Mouse (Mus musculus) hindbrain, embryonic 15.5 days (tissue): ENCODE data around the gene Antxr2. TPM values are rescaled to one million over a fixed set of nuclear protein-coding genes. Genes with fewer than 3 reads are reported as not detected.

ENCODE experiments used
- ATAC-seq: fragments of 200-750 bp; cut with Nextera tagmentation; 2 replicates; pipeline ENCODE4 v1.8.0; 2017; ENCODE audit warnings: low read depth, moderate number of reproducible peaks, moderate TSS enrichment; ENCODE audit not compliant: low FRiP score
- H3K27ac ChIP-seq: fragments of 300-500 bp; sonication (generic); replicated peaks from 2 replicates; pipeline ENCODE4 v1.5.1; 2015; ENCODE audit warnings: mild to moderate bottlenecking, inconsistent platforms
- H3K27me3 ChIP-seq: fragments of 300-500 bp; sonication (generic); 2 replicates; pipeline ENCODE4 v1.6.1; 2015; ENCODE audit warnings: control low read depth, inconsistent platforms
- H3K36me3 ChIP-seq: fragments of 300-500 bp; sonication (generic); 2 replicates; pipeline ENCODE4 v1.6.1; 2015; ENCODE audit warnings: control low read depth, inconsistent platforms
- H3K4me1 ChIP-seq: fragments of 300-500 bp; sonication (generic); replicated peaks from 2 replicates; pipeline ENCODE4 v1.6.1; 2015; ENCODE audit warnings: control low read depth, inconsistent platforms
- H3K4me2 ChIP-seq: fragments of 300-500 bp; sonication (generic); 2 replicates; pipeline ENCODE4 v1.6.1; 2015; ENCODE audit warnings: moderate library complexity, mild to moderate bottlenecking, inconsistent platforms
- H3K4me3 ChIP-seq: fragments of 300-500 bp; sonication (generic); 2 replicates; pipeline ENCODE4 v1.5.1; 2015; ENCODE audit warnings: mild to moderate bottlenecking, inconsistent platforms
- H3K9ac ChIP-seq: fragments of 300-500 bp; sonication (generic); 2 replicates; pipeline ENCODE4 v1.6.1; 2015; ENCODE audit warnings: inconsistent platforms
- H3K9me3 ChIP-seq: fragments of 300-500 bp; sonication (generic); 2 replicates; pipeline ENCODE4 v1.6.1; 2016; ENCODE audit warnings: control low read depth, inconsistent platforms
- WGBS: fragments of 180-500 bp; shearing (Covaris S2); methylation state at CpG from one replicate; pipeline ENCODE4 v1.1.7; 2015; 5-methylcytosine and 5-hydroxymethylcytosine counted together
- polyA plus RNA-seq: library from polyadenylated mRNA; unstranded; fragments of >200 nt; fragmentation: Nextera tagmentation; extraction: Ambion mirVana; gene quantifications from 2 replicates; pipeline ENCODE4 v1.2.1, GENCODE M21; 2015

The Antxr2 gene
- polyA plus RNA-seq, 1 experiment from 2014 or later, result 3.5 TPM

DNA sequence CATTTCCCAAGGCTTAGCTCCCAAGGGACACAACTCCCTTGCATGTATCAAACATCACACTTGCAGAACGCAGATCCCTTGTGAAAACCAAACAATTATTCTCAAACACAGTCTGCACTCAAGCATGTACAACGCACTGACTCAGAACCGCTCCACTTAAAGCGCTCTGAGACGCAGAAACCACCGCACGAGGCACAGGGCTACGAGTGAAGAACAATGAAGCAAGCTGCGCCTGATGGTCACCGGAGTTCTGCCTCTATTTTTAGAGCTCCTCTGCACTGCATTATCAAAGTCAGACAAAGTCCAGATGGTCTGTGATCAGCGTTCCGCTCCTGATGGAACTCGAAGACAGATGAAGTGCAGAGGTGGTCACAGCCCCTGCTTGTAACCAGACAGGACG lies 50.4 kb downstream of the Antxr2 start:
- no peaks in the 10 kb centered on the region for H3K36me3 ChIP-seq
- H3K9ac ChIP-seq, result 0 out of 2 replicates have a peak overlapping the region, but pooled peaks have one; percentile 7
- H3K4me2 ChIP-seq, result peak overlapping the region; percentile 53
- 0 out of 2 replicates have a peak, but pooled peaks cover 6% of the 10 kb centered on the region for H3K4me1 ChIP-seq
- H3K4me3 ChIP-seq, result peak overlapping the region; percentile 23
- H3K9me3 ChIP-seq, result no peaks in the 10 kb centered on the region
- ATAC-seq, result peak; percentile 48; the same call in 1 of the 2 replicates
- H3K27me3 ChIP-seq, result no peaks in the 10 kb centered on the region
- WGBS, result 31% methylated on average over 14 of the region's 14 CpGs
- no peak overlapping the region for H3K27ac ChIP-seq

DNA sequence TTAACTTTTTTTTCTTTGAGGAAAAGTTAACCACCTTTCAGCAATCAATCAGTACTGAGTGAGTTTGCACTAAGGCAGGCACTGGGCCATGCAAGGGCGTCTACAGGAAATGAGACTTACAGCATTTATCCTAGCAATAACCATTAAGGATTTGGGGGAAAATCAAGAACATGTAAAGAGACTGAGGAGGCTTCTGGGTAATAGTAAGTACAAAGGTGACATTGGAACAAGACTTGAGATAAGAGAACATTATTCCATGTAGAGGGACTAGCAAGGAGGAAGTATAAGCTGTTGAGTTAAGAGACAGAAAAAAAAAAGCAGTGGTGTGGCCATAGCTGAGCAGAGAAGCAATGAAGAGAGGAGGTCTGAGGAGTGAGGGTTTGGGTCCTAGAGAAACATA lies 57.5 kb downstream of the Antxr2 start:
- no peak overlapping the region for H3K27ac ChIP-seq
- ATAC-seq, result no peak
- no peaks in the 10 kb centered on the region for H3K4me1 ChIP-seq

DNA sequence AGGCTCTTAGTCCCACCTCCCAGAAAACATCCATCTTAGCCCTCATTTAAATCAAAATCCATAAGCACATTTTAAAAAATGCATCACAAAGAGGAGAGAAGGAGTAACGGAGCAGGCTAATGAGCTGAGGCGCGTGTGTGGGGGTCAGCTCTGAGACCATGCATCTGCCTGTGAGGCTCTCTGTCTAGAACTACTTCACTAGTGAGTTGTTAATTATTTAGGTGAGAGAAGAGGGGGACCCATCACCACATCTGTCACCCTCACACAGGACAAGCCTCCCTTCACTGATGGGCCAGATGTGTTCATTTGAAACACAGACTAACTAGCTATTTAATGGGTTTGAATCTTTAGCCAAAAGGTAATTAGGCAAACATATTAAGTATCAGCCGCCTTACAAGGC lies 58.8 kb downstream of the Antxr2 start:
- H3K4me1 ChIP-seq, result no peaks in the 10 kb centered on the region
- no peak overlapping the region for H3K4me2 ChIP-seq
- no peak for ATAC-seq
- H3K4me3 ChIP-seq, result no peak overlapping the region
- H3K9ac ChIP-seq, result no peak overlapping the region
- WGBS, result 77% methylated on average over 4 of the region's 4 CpGs
- H3K9me3 ChIP-seq, result no peaks in the 10 kb centered on the region
- no peaks in the 10 kb centered on the region for H3K36me3 ChIP-seq
- no peak overlapping the region for H3K27ac ChIP-seq
- no peaks in the 10 kb centered on the region for H3K27me3 ChIP-seq

More for the DNA sequence above, 57.5 kb downstream of the Antxr2 start:
- no peak overlapping the region for H3K4me3 ChIP-seq
- no peaks in the 10 kb centered on the region for H3K36me3 ChIP-seq
- no peak overlapping the region for H3K4me2 ChIP-seq
- WGBS, result 86% methylated on average over 1 of the region's 1 CpGs
- H3K9me3 ChIP-seq, result no peaks in the 10 kb centered on the region
- no peaks in the 10 kb centered on the region for H3K27me3 ChIP-seq
- no peak overlapping the region for H3K9ac ChIP-seq

DNA sequence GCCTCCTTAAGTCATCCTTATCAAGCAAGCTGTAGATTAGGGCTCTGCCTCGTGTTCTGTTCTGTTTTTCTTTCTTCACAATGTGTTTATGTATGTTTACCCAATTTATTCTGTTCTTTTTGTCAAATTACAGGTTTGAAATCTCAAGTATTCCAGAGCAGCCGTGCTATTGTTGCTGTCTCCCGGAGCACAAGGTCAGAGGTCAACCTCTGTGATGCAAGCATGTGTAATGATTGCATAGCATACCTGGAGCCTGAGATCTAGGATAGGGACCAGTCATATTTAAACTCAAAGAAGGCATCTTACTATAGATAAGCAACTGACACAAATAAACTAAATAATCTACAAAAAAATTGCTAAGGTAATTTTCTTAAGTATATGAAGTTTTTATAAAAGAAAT lies 59.6 kb downstream of the Antxr2 start:
- no peaks in the 10 kb centered on the region for H3K27me3 ChIP-seq
- no peak for ATAC-seq
- WGBS, result 51% methylated on average over 3 of the region's 3 CpGs
- no peaks in the 10 kb centered on the region for H3K36me3 ChIP-seq
- H3K27ac ChIP-seq, result no peak overlapping the region
- no peak overlapping the region for H3K4me2 ChIP-seq
- no peak overlapping the region for H3K9ac ChIP-seq
- H3K9me3 ChIP-seq, result no peaks in the 10 kb centered on the region
- no peak overlapping the region for H3K4me3 ChIP-seq
- H3K4me1 ChIP-seq, result no peaks in the 10 kb centered on the region

DNA sequence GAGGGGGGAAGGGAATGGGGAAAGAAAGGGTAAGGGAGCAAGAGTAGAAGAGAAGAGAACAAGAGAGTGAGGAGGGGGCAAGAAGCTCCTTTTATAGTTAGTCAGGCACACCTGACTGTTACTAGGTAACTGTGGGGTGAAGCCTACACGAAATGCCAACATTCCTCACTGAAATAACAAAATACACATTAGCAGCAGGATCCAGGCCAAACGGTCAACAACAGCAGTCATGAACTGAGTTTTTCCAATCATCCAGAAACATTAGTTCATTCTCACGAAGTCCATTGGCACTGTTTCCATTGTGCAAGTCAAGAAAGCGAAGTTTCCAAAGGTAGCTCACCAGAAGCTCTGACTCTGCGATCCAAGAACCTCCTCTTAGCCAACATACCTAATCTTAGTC lies 63.8 kb downstream of the Antxr2 start:
- Histone ChIP-seq H3K4me1 (no peaks in the 10 kb centered on the region), H3K9me3 (no peaks in the 10 kb centered on the region), H3K4me2 (no peak overlapping the region), H3K36me3 (no peaks in the 10 kb centered on the region), H3K27me3 (no peaks in the 10 kb centered on the region), H3K27ac (no peak overlapping the region), H3K4me3 (no peak overlapping the region), H3K9ac (no peak overlapping the region)
- ATAC-seq, result no peak
- 78% methylated on average over 5 of the region's 5 CpGs for WGBS

DNA sequence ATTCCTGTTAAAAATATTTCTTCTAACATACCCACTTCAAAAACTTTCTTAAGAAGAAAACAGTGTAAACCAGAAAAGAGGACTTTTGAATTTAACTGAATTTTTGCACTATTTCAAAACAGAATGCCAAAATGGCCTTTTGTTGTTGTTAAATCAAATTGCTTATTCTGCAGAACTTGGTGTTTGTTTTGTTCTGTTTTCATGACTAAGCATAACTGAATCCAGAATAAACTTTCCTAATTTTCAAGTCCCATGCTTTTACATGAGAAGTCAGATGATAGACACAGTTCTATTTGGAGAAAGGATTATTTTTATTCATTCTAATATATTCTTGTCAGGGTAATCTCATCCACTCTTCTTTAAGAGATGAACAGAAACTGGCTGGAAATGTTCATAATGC lies 64.7 kb downstream of the Antxr2 start:
- H3K9ac ChIP-seq, result no peak overlapping the region
- no peaks in the 10 kb centered on the region for H3K27me3 ChIP-seq
- no peak overlapping the region for H3K4me2 ChIP-seq
- no peak overlapping the region for H3K27ac ChIP-seq
- no peak overlapping the region for H3K4me3 ChIP-seq
- no peaks in the 10 kb centered on the region for H3K36me3 ChIP-seq
- H3K4me1 ChIP-seq, result no peaks in the 10 kb centered on the region
- H3K9me3 ChIP-seq, result no peaks in the 10 kb centered on the region
- ATAC-seq, result no peak

DNA sequence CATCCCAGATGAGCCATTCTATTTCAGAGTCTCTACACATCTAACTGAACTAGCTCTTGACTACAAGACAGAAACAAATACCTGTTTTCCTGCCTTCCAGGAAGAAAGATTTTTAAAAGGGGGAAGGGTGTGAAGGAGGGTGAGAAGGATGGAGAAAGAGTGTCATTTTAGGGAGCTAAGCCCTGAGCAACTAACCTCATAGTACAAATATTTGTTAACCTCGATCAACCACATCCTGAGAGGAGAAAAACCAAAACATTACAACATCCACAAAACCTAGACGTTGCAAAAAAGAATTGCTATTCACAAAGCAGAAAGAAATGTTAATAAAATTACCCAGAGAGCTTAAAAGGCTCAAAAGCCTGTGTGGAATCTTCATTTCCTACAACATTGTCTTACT lies 66.4 kb downstream of the Antxr2 start:
- H3K9me3 ChIP-seq, result no peaks in the 10 kb centered on the region
- no peak overlapping the region for H3K4me2 ChIP-seq
- H3K4me1 ChIP-seq, result no peaks in the 10 kb centered on the region
- H3K9ac ChIP-seq, result no peak overlapping the region
- no peaks in the 10 kb centered on the region for H3K27me3 ChIP-seq
- no peak overlapping the region for H3K4me3 ChIP-seq
- H3K27ac ChIP-seq, result no peak overlapping the region
- no peak for ATAC-seq
- H3K36me3 ChIP-seq, result no peaks in the 10 kb centered on the region
- 84% methylated on average over 2 of the region's 2 CpGs for WGBS

DNA sequence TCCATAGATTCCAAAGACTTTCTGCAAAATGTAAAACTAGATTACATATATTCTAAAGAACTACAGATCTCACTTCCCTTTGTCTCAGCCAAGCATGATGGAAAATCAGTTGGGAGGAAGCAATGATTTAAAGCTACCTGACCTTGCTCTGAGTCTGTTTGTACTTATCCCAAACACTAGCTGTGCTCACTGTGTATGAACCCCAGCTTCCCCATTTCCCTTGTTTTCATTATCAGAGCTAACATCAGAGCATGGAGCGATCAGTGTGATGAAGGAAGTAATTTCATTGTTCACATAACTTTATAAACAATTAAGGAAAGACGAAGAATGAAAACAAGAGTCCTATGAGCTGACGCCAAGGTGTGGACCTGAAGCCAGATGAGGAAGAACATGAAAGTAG lies 68.3 kb downstream of the Antxr2 start:
- no peak overlapping the region for H3K9ac ChIP-seq
- no peaks in the 10 kb centered on the region for H3K36me3 ChIP-seq
- no peak overlapping the region for H3K4me3 ChIP-seq
- no peak overlapping the region for H3K4me2 ChIP-seq
- no peaks in the 10 kb centered on the region for H3K4me1 ChIP-seq
- ATAC-seq, result no peak
- no peak overlapping the region for H3K27ac ChIP-seq
- no peaks in the 10 kb centered on the region for H3K27me3 ChIP-seq
- WGBS, result 93% methylated on average over 3 of the region's 3 CpGs
- no peaks in the 10 kb centered on the region for H3K9me3 ChIP-seq

DNA sequence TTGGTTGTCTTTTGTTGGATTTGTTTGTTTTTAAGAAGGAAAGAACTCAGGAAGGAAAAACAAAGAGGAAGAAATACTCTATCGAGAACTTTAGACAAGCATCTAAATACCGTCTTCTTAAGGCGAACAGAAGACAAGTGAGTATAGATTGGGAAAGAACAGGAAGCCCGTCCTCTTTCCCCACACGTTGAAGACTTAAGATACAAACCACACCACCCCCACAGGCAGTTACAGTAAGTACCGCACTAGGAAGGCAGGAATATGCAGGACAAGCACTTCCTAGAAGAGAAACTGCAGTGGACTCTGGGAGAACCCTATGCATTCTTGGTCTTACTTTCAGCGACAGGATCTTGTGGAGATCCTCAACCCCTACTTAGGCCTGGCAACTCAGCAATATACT lies 69.1 kb downstream of the Antxr2 start:
- Histone ChIP-seq H3K27me3 (no peaks in the 10 kb centered on the region), H3K4me1 (no peaks in the 10 kb centered on the region), H3K27ac (no peak overlapping the region), H3K9ac (no peak overlapping the region), H3K9me3 (no peaks in the 10 kb centered on the region), H3K4me2 (no peak overlapping the region), H3K36me3 (no peaks in the 10 kb centered on the region), H3K4me3 (no peak overlapping the region)
- WGBS, result 86% methylated on average over 7 of the region's 7 CpGs
- no peak for ATAC-seq

DNA sequence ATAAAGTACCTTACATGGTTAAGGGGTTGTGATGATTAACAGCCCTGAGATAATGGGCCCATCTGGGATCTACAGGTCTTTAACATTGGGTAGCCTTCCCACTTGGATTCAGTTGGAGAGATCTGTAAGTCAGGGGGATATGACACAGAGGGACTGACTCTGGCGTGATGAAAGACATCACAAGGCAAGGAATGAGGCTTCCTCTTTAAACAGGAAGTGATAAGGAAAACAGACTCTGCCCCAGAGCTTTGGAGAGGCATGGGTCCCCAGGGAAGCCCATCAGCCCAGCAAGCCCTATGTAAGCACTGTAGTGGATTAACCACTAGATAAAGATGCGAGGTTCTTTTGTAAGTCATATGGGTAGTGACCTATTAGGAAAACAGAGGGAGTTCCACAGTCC lies 71.2 kb downstream of the Antxr2 start:
- no peaks in the 10 kb centered on the region for H3K36me3 ChIP-seq
- H3K27ac ChIP-seq, result no peak overlapping the region

DNA sequence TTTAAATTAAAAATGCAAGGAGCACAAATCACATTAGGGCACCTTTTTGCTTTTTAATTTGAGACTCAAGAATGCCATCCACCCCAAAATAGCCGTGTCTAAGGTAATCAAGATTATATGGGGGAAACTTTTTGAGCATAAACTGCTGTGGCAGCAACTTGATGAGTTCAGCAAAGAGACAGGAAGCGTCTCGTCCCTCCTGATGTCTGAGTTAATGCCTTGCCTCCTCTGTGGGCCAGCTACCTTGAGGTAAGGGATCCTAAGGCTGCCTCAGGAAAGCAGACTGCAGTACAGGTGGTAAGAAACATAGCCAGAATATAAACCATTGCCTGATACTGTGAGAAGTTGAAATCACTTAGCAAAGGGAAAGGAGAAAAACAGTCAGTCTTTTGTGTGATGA lies 71.8 kb downstream of the Antxr2 start:
- no peaks in the 10 kb centered on the region for H3K4me1 ChIP-seq
- WGBS, result 72% methylated on average over 3 of the region's 3 CpGs
- no peak overlapping the region for H3K4me2 ChIP-seq
- no peak for ATAC-seq
- no peak overlapping the region for H3K4me3 ChIP-seq
- no peak overlapping the region for H3K27ac ChIP-seq
- H3K9ac ChIP-seq, result no peak overlapping the region
- no peaks in the 10 kb centered on the region for H3K36me3 ChIP-seq
- H3K27me3 ChIP-seq, result no peaks in the 10 kb centered on the region
- no peaks in the 10 kb centered on the region for H3K9me3 ChIP-seq

More for the DNA sequence above, 71.2 kb downstream of the Antxr2 start:
- H3K4me3 ChIP-seq, result no peak overlapping the region
- H3K9ac ChIP-seq, result no peak overlapping the region
- H3K4me1 ChIP-seq, result no peaks in the 10 kb centered on the region
- H3K4me2 ChIP-seq, result no peak overlapping the region
- WGBS, result 79% methylated on average over 2 of the region's 2 CpGs
- H3K9me3 ChIP-seq, result no peaks in the 10 kb centered on the region
- H3K27me3 ChIP-seq, result no peaks in the 10 kb centered on the region
- ATAC-seq, result no peak

DNA sequence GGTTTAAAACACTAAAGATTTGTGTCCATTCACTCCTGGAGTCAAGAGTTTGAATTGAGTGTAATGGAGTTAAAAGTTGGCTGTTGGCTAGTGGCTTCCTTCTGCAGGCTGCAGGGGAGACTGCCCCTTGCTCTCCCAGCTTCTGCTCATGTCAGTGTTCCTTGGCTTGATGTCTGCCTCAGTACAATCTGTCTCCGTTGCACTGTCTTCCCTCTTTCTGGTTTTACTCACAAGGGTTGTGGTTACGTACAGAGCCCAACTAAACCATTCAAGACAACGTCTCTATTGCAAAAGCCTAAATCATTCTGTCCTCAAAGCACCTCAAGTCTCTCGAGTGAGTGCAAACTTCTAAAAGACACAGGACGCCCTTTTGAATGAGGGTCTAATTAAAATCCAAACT lies 73.3 kb downstream of the Antxr2 start:
- Histone ChIP-seq H3K4me2 (no peak overlapping the region), H3K4me1 (no peaks in the 10 kb centered on the region), H3K9me3 (no peaks in the 10 kb centered on the region), H3K27me3 (no peaks in the 10 kb centered on the region), H3K36me3 (no peaks in the 10 kb centered on the region), H3K9ac (no peak overlapping the region), H3K4me3 (no peak overlapping the region), H3K27ac (no peak overlapping the region)
- ATAC-seq, result no peak
- 90% methylated on average over 5 of the region's 5 CpGs for WGBS

DNA sequence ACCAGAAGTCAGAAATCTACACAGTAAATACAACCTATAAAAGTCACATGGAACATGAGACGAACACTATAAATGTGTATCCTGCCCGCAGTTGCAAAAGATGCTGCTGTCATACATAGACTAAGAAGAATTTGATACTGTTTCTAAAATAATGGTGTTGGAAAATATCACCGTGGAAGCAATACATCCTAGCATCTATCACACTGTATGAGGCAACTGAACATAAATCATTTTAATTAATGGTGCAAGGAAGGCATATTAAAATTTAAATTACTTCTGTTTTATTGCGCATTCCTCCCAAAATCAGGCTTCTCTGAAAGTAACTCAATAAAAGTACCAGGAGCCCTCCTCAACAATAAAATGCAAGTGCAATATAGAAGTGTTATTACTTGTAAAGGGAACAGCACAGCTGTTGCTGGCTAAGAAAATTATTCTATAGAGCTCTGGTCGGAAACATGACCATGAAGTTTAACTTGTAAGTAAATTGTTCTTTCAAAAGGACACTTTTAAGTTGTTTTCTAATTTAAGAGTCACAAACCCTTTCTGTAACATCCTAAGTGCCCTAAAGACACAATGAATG lies 76.6 kb downstream of the Antxr2 start:
- Histone ChIP-seq H3K4me3 (no peak overlapping the region), H3K36me3 (no peaks in the 10 kb centered on the region), H3K9ac (no peak overlapping the region), H3K27me3 (no peaks in the 10 kb centered on the region), H3K4me2 (no peak overlapping the region), H3K9me3 (no peaks in the 10 kb centered on the region), H3K27ac (no peak overlapping the region), H3K4me1 (no peaks in the 10 kb centered on the region)
- 83% methylated on average over 5 of the region's 5 CpGs for WGBS
- ATAC-seq, result no peak
